Mouse (Mus musculus) liver, adult 2 months (tissue): ENCODE measurements at regions not wholly inside any gene's neighbourhood (a gene's known extent, or its start where the extent isn't known, plus 50 kb on each side); places are given as distances from the start of the nearest gene placed in this dataset.

ENCODE experiments used
- CTCF ChIP-seq: fragments of 200-500 bp; IDR thresholded peaks from 2 replicates; pipeline ENCODE4 v1.5.1; 2011; ENCODE audit warnings: low read depth, low read length, control low read depth
- POLR2A ChIP-seq: fragments of 200-500 bp; IDR thresholded peaks from 2 replicates; pipeline ENCODE4 v1.6.1; 2011; ENCODE audit warnings: low read length, control low read depth; ENCODE audit not compliant: insufficient read depth; ENCODE audit errors: extremely low read depth

- TF ChIP-seq CTCF (no peak), POLR2A (no peak)
Observed at GRCm38 (mm10) chr1:154097656-154098055, 103.3 kb upstream of the Zfp648 start.
